Mouse (Mus musculus) stomach, embryonic 16.5 days (tissue): ENCODE data around the gene Ifit3. TPM values are rescaled to one million over a fixed set of nuclear protein-coding genes. Genes with fewer than 3 reads are reported as not detected.

Source experiments
- ATAC-seq: fragments of 200-750 bp; cut with Nextera tagmentation; 2 replicates; pipeline ENCODE4 v1.8.0; 2017; ENCODE audit warnings: moderate number of reproducible peaks, moderate TSS enrichment; ENCODE audit not compliant: insufficient read depth, low FRiP score
- H3K27ac ChIP-seq: fragments of 300-500 bp; sonication (generic); 2 replicates; pipeline ENCODE4 v1.5.1; 2014; ENCODE audit warnings: low read length
- H3K27me3 ChIP-seq: fragments of 300-500 bp; sonication (generic); 2 replicates; pipeline ENCODE4 v1.6.1; 2014; ENCODE audit warnings: low read length, control low read depth, mixed read lengths; ENCODE audit not compliant: control insufficient read depth, insufficient read depth
- H3K36me3 ChIP-seq: fragments of 300-500 bp; sonication (generic); 2 replicates; pipeline ENCODE4 v1.6.1; 2014; ENCODE audit warnings: low read length; ENCODE audit not compliant: control insufficient read depth, insufficient read depth
- H3K4me1 ChIP-seq: fragments of 300-500 bp; sonication (generic); 2 replicates; pipeline ENCODE4 v1.6.1; 2014; ENCODE audit warnings: low read length, control low read depth, mixed read lengths; ENCODE audit not compliant: control insufficient read depth, insufficient read depth
- H3K4me2 ChIP-seq: fragments of 300-500 bp; sonication (generic); 2 replicates; pipeline ENCODE4 v1.6.1; 2014; ENCODE audit warnings: low read depth, low read length, mixed read lengths
- H3K4me3 ChIP-seq: fragments of 300-500 bp; sonication (generic); replicated peaks from 2 replicates; pipeline ENCODE4 v1.5.1; 2014; ENCODE audit warnings: mild to moderate bottlenecking, low read length
- H3K9ac ChIP-seq: fragments of 300-500 bp; sonication (generic); 2 replicates; pipeline ENCODE4 v1.6.1; 2014; ENCODE audit warnings: low read length
- H3K9me3 ChIP-seq: fragments of 300-500 bp; sonication (generic); replicated peaks from 2 replicates; pipeline ENCODE4 v1.6.1; 2016; ENCODE audit warnings: low read length, control low read depth; ENCODE audit not compliant: control insufficient read depth
- WGBS: fragments of 180-500 bp; shearing (Covaris S2); extraction: QIAGEN DNeasy Blood & Tissue Kit; methylation state at CpG from one replicate; pipeline ENCODE4 v1.1.7; 2014; 5-methylcytosine and 5-hydroxymethylcytosine counted together
- polyA plus RNA-seq: library from polyadenylated mRNA; unstranded; fragments of >200 nt; fragmentation: Nextera tagmentation; extraction: Ambion mirVana; gene quantifications from 2 replicates; pipeline ENCODE4 v1.2.1, GENCODE M21; 2015

Ifit3 gene
- polyA plus RNA-seq, 1 experiment from 2014 or later, result 0.53 TPM

- Histone ChIP-seq H3K27ac (no peak overlapping the region), H3K36me3 (no peaks in the 10 kb centered on the region), H3K9me3 (no peaks in the 10 kb centered on the region), H3K4me1 (no peaks in the 10 kb centered on the region), H3K9ac (no peak overlapping the region), H3K27me3 (no peaks in the 10 kb centered on the region), H3K4me3 (no peak overlapping the region), H3K4me2 (no peak overlapping the region)
- ATAC-seq, result no peak
These were observed 48.2 kb downstream of the Ifit3 start for GRCm38 (mm10) chr19:34631487-34631886.

GRCm38 (mm10) chr19:34633484-34633883 is 50.2 kb downstream of the Ifit3 start:
- Histone ChIP-seq H3K36me3 (no peaks in the 10 kb centered on the region), H3K27ac (no peak overlapping the region), H3K9me3 (no peaks in the 10 kb centered on the region), H3K4me1 (no peaks in the 10 kb centered on the region), H3K4me3 (no peak overlapping the region), H3K4me2 (no peak overlapping the region), H3K27me3 (no peaks in the 10 kb centered on the region), H3K9ac (no peak overlapping the region)
- 56% methylated on average over 2 of the region's 2 CpGs for WGBS
- ATAC-seq, result no peak

DNA sequence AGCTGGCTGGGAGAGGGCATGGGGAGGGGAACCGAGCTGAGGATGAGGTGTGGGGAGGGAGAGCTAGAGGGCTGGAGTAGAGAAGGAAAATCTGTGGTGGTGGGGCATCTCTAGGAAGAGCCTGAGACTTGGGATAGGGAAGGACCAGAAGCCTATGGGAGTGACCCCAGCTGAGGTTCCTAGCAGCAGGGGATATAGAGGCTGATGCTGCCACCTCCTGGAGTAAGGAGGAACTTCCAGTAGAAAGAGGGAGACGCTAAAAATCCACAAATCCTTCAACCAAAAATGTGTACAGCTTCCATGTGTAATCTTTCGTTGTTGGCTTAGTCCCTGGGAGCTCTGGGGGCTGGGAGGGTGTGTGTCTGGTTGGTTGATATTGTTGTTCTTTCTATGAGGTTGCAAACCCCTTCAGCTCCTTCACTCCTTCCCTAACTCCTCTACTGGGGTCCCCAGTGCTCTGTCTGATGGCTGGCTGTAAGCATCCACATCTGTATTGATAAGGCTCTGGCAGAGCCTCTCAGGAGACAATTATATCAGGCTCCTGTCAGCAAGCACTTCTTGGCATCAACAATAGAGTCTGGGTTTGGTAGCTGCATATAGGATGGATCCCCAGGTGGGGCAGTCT is 53.7 kb downstream of the Ifit3 start:
- ATAC-seq, result 0 out of 2 replicates have a peak, but pooled peaks have one; percentile 50
- Histone ChIP-seq H3K36me3 (no peaks in the 10 kb centered on the region), H3K9me3 (no peaks in the 10 kb centered on the region), H3K4me1 (no peaks in the 10 kb centered on the region; the same call in 1 of the 2 replicates), H3K27me3 (no peaks in the 10 kb centered on the region), H3K4me2 (no peak overlapping the region), H3K27ac (no peak overlapping the region), H3K9ac (no peak overlapping the region), H3K4me3 (no peak overlapping the region)
- WGBS, result 7% methylated on average over 3 of the region's 3 CpGs

Other genes starting within 250 kb of the Ifit3 start
- gene Ch25h, start 108.4 kb upstream of the Ifit3 start, polyA plus RNA-seq, result 2.7 and 4.1 TPM in 2 replicates
- 31.2 and 32.4 TPM in 2 replicates for gene Lipa, start 56.1 kb upstream of the Ifit3 start, polyA plus RNA-seq
- 6.2 and 6.3 TPM in 2 replicates for gene Ifit2, start 32.8 kb upstream of the Ifit3 start, polyA plus RNA-seq
- gene Ifit1bl1, start 18.4 kb downstream of the Ifit3 start, polyA plus RNA-seq, result 0.27 and 0.37 TPM in 2 replicates
- 0.17 and 0.30 TPM in 2 replicates for gene Ifit3b, start 24.4 kb downstream of the Ifit3 start, polyA plus RNA-seq
- gene Ifit1bl2, start 57.2 kb downstream of the Ifit3 start, polyA plus RNA-seq, result 1.8 and 2.3 TPM in 2 replicates
- gene Ifit1, start 57.3 kb downstream of the Ifit3 start, polyA plus RNA-seq, result 0.67 and 1.4 TPM in 2 replicates
- gene Slc16a12, start 163.8 kb downstream of the Ifit3 start, polyA plus RNA-seq, result 4.9 and 5.7 TPM in 2 replicates